Mouse (Mus musculus) lung, adult 18-20 months (tissue): ENCODE results near the gene Becn1.

Source experiments
- DNase-seq, 2 experiments: peaks; one replicate each; pipeline ENCODE4 v3.0.0; 2022; ENCODE audit warnings: mixed read lengths in 2 of 2

Becn1 gene

DNA sequence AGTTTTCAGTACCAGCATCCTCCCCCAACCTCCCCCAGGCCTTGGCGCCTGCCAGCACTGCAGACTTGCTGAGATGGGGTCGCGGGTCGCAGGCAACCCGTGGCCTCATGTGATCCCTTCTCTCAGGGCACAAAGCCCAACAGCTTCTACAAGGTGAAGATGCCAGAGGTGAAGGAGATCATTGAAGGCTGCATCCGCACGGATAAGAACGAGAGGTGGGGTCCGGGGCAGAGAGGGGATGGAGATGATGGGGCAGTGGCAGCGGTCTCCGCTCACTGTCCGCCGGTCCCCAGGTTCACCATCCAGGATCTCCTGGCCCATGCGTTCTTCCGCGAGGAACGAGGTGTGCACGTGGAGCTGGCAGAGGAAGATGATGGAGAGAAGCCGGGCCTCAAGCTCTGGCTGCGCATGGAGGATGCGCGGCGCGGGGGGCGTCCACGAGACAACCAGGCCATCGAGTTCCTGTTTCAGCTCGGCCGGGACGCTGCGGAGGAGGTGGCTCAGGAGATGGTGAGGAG is 37.1 kb downstream of the Becn1 start:
- no peak for DNase-seq

DNA sequence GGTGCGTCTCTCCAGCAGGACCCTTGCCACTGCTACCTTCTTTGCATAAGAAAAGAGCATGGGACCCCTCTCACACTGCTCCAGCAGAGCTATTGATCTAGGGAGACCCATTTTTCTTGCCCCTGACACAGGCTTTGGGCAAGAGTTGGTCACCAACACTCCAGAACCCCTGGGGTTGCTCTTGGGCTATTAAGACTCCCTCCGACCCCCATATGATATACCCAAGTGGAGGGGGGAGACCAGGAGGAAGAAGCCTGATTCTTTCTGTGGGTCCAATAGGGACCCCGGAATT is 38.2 kb downstream of the Becn1 start:
- DNase-seq: no peak

DNA sequence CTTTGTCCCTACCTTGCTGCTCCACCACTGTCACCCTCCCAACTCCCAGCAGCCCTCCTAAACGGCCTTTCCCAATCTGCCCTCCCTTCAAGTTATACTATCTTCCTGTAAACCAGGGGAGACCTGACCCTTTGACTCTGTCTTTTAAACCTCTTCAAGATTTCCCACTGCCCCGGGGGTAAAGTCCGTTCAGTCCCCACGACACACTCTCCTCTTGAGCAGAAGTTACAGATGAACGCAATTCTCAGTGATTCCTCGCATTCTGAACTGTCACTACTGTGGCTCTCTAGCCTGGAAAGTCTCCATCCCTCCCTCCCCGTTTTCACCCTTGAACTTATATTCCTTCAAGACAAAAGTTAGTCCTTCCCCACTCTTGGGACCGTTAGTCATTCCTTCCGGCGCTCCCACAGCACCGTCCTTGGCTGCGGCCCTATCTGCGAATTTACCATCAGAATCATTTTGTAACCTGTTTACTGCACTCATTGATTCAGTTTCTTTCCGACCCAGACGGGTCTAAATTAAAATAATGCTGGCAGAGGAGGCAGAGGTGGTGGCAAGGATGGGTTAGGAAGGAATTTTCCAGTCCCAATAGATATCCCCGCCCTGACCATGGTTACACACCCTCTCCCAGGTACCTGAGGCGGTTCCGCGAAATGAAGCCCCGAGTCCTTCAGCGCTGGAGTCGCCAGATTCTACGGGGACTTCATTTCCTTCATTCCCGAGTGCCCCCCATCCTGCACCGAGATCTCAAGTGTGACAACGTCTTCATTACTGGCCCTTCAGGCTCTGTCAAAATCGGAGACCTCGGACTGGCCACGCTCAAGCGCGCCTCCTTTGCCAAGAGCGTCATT is 38.7 kb downstream of the Becn1 start:
- no peak for DNase-seq

DNA sequence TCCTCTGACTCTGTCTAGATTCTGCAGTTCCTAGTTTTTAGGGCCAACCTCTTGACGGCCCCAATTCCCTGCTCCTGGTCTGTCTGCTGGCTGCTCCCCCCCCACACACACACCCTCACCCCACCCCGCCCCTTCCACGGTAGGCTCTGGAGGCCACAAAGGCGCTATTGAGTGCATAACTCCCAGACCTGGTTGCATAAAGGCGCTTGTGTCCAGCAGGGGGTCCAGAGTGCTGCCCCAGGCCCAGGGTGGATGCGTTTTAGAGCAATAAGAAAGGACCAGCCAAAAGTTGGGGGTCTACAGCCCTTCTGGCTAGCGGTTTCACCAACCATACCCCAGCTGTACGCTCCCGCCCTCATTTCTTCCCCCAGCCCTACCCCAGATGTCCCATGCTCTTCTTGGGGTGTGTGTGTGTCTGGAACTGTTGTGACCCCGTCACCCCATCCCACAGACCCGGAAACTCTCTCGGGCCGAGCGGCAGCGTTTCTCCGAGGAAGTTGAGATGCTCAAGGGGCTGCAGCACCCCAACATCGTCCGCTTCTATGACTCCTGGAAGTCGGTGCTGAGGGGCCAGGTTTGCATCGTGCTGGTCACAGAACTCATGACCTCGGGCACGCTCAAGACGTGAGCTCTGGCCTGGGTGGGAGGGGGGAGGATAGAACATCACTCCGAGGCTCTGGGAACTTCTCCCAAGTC is 39.7 kb downstream of the Becn1 start:
- no peak for DNase-seq

DNA sequence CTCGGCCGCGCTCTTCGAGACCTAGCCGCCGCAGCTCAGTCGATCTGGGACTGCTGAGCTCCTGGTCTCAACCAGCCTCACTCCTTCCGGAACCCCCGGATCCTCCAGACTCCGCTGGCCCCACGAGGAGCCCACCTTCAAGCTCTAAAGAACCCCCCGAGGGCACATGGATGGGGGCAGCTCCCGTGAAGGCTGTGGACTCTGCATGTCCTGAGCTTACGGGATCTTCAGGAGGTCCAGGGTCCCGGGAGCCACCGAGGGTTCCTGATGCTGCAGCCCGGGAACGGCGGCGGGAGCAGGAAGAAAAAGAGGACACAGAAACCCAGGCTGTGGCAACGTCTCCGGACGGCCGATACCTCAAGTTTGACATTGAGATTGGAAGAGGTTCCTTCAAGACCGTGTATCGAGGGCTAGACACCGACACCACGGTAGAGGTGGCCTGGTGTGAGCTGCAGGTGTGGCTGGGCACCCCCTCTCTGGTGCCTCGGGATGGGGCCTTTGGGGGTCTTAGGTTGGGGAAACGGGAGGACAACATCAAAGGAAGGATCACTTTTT is 41.2 kb downstream of the Becn1 start:
- DNase-seq: no peak

GRCm38 (mm10) chr11:101259948-101260825 is 41.9 kb downstream of the Becn1 start, which contains the start of gene Wnk4:
Wnk4 (plus strand) TSS chr11:101260567.
- DNase-seq: peak in 1 of 2 experiments; percentile 56

DNA sequence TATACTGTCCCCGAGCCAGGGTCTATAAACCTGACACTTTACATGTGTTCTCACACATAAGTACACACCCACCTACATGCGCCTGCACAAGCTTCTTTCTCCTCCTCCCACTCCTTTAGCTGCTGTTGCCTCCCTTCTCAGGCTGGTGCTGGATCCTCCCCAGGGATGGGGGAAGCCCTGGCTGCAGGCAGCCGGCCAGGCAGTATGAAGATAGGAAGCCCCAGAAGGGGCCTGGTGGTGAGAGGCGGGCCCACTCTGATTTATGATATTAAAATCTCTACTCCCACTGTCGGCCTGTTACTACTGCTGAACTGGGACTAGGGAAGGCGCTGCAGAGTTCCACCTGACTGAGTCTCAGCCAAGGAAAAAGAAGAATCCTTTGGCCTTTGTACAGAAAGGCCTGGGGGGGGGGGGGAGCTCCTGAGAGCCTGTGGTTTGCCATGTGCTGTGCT is 42.8 kb downstream of the Becn1 start:
- DNase-seq: no peak

DNA sequence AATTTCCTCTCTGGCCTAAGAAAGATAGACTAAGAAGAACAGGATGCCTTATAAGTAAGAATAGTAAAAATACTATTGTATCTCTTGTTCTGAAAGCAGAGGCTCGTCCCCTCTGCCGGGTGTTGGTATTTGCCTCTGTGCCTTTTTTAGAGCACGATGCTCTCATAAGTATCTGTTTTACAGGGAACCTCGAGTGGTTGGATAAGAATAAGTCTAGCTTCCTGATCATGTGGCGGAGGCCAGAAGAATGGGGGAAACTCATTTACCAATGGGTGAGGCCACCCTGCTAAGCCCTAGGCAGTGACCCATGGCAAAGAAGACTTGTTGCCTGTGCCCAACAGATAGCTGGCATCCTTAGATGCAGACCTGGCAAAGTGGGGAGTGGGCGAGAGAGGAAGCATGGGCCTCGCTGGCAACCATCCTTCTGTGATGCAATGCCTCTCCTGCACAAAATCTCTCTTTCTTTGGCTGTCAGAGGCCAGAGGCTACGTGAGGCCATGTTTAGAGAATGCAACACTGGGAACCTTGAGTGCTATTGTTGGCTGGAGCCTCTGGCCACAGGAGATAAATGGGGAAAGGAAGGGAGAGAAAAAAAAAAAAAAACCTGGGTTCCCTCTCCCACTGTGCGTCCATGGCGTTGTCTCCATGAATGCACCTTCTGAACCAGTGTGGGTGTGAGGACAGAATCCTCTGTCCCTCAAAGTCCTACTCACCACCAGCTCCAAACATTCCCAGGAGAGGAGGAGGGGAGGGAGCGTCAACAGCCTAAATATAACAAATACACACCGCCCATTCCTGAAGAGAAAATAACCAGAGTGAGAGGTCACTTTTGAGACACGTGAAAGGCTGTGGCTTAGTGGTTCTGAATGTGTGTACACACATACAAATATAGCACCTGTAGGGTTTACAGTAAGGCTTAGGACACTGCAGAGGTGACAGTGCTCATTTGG is 46.0 kb downstream of the Becn1 start:
- DNase-seq: no peak

GRCm38 (mm10) chr11:101253613-101254389 is 48.3 kb downstream of the Becn1 start, which contains the start of gene Vps25:
Vps25 (plus strand) TSS chr11:101253707.
- peak; percentile 85 to 88 for DNase-seq

DNA sequence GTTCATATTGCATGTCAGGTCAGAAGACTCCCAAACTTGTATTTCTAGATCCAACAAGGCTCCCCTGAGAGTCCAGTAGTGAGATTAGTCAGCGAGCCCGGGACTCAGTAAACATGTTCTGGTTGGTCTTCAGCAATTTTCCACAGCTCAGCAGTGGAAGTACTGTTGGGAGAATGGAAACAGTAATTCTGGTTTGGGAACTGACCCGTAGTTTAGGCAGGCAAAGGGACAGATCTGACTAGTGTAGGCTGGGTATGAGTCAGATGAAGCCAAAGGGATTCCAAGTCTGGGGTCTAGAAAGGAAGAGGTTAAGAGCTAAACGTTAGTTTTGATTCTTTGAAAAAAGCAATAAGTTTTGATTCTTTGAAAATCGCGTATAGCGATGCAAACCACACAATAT is 49.1 kb downstream of the Becn1 start:
- no peak for DNase-seq

DNA sequence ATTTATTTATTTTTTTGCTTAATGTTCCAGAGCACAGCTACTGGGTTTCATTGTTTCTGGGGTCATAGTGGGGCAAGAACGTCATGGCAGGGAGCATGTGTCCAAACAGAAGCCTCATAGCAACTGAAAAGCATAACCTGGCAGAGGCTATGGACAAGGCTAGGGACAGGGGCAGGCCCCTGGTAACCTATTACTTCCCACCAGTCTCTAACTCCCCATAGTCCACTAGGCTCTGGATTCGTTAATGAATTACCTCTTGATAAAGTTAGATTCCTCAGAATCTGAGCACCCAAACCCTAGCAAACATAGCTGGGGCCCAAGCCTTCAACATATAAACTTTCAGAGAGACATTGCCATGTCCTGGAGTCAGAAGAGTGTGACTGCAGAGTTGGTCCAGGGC is 51.1 kb downstream of the Becn1 start:
- no peak for DNase-seq

DNA sequence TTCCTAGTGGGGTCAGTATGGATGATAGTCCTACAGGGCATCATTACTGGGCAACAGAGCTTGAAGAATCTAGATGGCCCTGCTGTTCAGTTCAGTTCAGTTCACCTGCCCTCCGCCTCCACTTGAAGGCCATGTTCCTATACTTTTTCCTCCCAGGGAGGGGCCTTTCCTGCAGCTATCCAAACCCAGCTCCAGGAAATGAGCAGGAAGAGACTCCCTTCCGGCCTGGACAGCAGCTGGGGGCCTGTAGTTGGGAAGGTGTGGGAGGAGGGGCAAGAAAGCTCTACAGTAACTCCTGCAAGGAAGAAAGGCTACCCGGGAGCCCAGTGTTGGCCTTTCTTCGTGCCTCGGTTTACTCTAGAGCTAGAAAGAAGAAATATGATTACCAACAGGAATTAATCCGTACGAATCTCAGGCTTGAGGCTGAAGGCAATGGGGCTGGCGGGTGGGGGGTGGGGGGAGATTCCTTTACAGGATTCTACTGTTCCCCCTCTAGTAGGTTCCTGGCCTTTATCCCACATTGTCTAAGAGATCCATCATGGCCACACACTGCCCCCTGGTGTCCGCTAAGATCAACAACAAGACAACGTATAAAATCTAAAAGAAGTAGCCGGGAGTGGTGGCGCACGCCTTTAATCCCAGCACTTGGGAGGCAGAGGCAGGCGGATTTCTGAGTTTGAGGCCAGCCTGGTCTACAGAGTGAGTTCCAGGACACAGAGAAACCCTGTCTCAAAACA is 53.7 kb downstream of the Becn1 start:
- peak; percentile 69 to 81 for DNase-seq

GRCm38 (mm10) chr11:101247521-101248030 is 54.5 kb downstream of the Becn1 start:
- DNase-seq: no peak

DNA sequence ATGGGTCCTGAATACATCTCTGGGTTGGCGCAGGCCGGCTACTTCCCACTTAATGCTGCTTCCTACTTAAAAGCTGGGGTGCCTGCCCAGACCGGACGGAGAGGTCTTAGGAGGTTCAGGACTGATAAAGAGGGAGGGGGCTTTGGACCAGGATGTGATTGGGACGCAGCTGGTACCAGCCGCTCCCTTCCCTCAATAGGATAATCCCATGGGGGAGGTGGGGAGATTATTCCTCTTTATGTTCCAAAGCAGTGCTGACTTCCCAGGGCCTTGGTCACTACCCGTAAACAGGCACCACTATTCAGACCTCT is 55.4 kb downstream of the Becn1 start:
- no peak for DNase-seq

- peak; percentile 78 to 85 for DNase-seq
Observed at GRCm38 (mm10) chr11:101245855-101246701, 56.0 kb downstream of the Becn1 start, which contains the start of gene Ramp2. Ramp2 (plus strand) TSS chr11:101246028.

- peak in 1 of 2 experiments; percentile 40 for DNase-seq
Observed at GRCm38 (mm10) chr11:101245071-101245470, 57.0 kb downstream of the Becn1 start.

DNA sequence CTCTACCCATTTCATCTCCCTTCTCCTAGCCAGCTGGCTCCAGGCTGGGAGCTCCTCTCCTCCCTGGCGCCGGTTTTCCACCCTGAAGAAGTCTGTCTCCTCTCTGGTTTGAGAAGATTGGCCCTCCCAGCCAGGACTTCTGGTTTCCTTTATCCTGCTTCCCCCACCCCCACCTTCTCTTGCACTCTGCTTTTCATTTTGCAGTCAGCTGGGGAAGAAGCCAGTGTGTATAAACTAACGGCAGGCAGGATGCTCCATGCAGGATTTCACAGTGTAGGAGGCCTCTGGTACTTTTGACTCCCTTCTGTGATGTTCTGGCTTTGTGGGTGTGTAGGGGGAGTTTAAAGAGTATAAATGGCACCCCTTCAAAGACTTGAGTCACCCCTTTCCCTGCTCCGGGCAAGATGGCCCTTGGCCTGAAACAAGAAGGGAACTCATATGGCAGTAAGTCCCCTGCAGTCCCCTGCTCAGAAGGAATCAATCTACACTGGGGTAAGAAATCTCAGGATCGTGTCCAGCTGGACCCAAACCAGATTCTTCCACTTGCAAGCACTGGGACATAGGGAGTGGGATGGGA is 63.9 kb downstream of the Becn1 start:
- no peak for DNase-seq

DNA sequence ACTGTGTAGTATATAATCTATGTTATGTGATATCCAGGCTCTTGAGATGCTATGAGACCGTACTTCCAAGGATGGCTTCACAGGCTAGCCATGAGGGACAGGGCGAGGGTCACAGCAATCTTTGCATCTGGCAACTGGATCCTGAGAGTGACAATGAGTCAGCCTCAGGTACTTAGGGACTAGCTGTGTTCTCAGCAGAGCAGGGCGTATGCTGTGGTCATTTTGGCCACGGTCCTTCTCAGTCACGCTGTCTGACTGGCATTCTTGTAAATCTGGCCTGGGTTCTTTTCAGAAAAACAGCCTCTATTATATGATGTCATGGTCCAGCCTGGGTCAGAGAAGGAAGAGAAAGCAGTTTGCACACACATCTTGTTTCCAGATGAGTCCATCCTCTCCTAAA is 65.3 kb downstream of the Becn1 start:
- DNase-seq: no peak
